Mouse (Mus musculus) lung, adult 2 months (tissue): ENCODE measurements at regions not wholly inside any gene's neighbourhood (a gene's known extent, or its start where the extent isn't known, plus 50 kb on each side); places are given as distances from the start of the nearest gene placed in this dataset.

Experiments
- CTCF ChIP-seq: fragments of 200-500 bp; IDR thresholded peaks from 2 replicates; pipeline ENCODE4 v1.5.1; 2011; ENCODE audit warnings: mild to moderate bottlenecking, low read length, control low read depth; ENCODE audit not compliant: insufficient read depth
- POLR2A ChIP-seq: fragments of 200-500 bp; IDR thresholded peaks from 2 replicates; pipeline ENCODE4 v1.6.1; 2011; ENCODE audit warnings: low read depth, mild to moderate bottlenecking, control low read depth, low read length, borderline replicate concordance; ENCODE audit errors: extremely low read depth

DNA sequence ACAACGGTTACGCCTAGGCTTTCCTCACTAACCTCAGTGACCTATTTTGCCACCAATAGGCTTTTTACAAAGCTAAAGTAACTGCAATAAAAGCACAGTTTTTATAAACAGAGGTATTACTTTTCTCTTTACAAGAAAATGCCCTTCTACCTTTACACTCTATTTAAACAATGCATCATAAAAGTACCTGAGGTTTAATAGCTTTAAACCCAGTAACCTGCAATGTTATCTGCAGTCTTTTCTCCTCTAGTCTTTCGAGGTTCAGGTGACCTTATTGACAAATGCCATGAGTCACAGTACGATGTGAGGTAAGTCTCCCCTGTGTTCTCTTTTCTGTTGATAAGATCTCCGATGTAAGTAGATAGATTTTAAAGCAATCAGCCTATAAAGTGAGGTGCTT lies 320.3 kb upstream of the Atp2b1 start:
- no peak for TF ChIP-seq POLR2A
- no peak for TF ChIP-seq CTCF
